Mouse (Mus musculus) ES-Bruce4 (cell line): Measurements from ENCODE around the gene Knstrn. TPM values are rescaled to one million over a fixed set of nuclear protein-coding genes. Genes with fewer than 3 reads are reported as not detected.

Source experiments
- H3K27ac ChIP-seq: 2 replicates; pipeline ENCODE4 v1.5.1; 2012; ENCODE audit warnings: low read length, inconsistent platforms; ENCODE audit not compliant: insufficient read depth
- H3K27me3 ChIP-seq: 2 replicates; pipeline ENCODE4 v1.6.1; 2012; ENCODE audit warnings: mild to moderate bottlenecking, low read length, inconsistent platforms; ENCODE audit not compliant: control insufficient read depth, poor library complexity, insufficient read depth, severe bottlenecking
- H3K36me3 ChIP-seq: 2 replicates; pipeline ENCODE4 v1.6.1; 2012; ENCODE audit warnings: inconsistent platforms, mild to moderate bottlenecking, low read length, moderate library complexity; ENCODE audit not compliant: control insufficient read depth, poor library complexity, insufficient read depth, severe bottlenecking
- H3K4me1 ChIP-seq: one replicate; pipeline ENCODE4 v1.8.1; 2011; ENCODE audit warnings: low read length; ENCODE audit not compliant: control insufficient read depth, insufficient read depth
- H3K4me3 ChIP-seq: 2 replicates; pipeline ENCODE4 v1.5.1; 2011; ENCODE audit warnings: low read depth, mild to moderate bottlenecking, low read length
- H3K9ac ChIP-seq: 2 replicates; pipeline ENCODE4 v1.6.1; 2012; ENCODE audit warnings: low read depth, mild to moderate bottlenecking, inconsistent platforms; ENCODE audit not compliant: poor library complexity, severe bottlenecking
- H3K9me3 ChIP-seq: replicated peaks from 2 replicates; pipeline ENCODE4 v1.6.1; 2012; ENCODE audit warnings: mild to moderate bottlenecking, low read length, inconsistent platforms; ENCODE audit not compliant: control insufficient read depth, poor library complexity, insufficient read depth, severe bottlenecking
- CTCF ChIP-seq: IDR thresholded peaks from one replicate; pipeline ENCODE4 v1.8.1; 2011; ENCODE audit warnings: low read depth, low read length
- EP300 ChIP-seq: IDR thresholded peaks from 2 replicates; pipeline ENCODE4 v1.6.1; 2011; ENCODE audit warnings: low read depth, low read length; ENCODE audit not compliant: insufficient read depth
- POLR2A ChIP-seq: IDR thresholded peaks from one replicate; pipeline ENCODE4 v1.8.1; 2011; ENCODE audit warnings: low read length; ENCODE audit not compliant: insufficient read depth
- polyA plus RNA-seq: library from polyadenylated mRNA; stranded (reverse); fragments of >200 nt; gene quantifications from 2 replicates; pipeline ENCODE4 v1.2.4, GENCODE M21; 2011; ENCODE audit warnings: low read depth; ENCODE audit not compliant: missing spikeins, insufficient read depth, insufficient read length

Knstrn gene
- polyA plus RNA-seq, 1 experiment: 119 TPM

DNA sequence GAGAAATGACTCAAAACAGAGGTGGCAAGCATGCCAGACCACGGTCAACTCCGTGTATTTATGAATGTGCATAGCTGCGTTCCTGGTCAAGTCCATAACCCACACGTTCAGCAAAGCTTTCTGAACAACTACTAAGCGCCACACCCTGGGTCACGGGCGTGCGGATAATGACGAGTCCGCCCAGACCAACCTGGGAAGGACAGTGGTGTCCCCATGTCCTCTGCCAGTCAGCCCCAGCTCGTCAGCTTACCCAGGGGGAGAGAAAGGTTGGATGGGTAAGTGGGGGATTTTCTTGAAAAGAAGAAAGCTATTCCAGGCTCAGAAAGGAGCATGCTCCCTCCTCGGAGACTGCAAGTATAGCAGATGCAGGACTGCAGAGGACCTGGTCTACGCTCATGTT, 73.6 kb downstream of the Knstrn start:
- TF ChIP-seq POLR2A (no peak), CTCF (no peak), EP300 (no peak)
- Histone ChIP-seq H3K4me1 (no peaks in the 10 kb centered on the region), H3K9me3 (no peaks in the 10 kb centered on the region), H3K36me3 (no peaks in the 10 kb centered on the region), H3K9ac (no peak overlapping the region), H3K27ac (no peak overlapping the region), H3K27me3 (no peaks in the 10 kb centered on the region), H3K4me3 (no peak overlapping the region)

DNA sequence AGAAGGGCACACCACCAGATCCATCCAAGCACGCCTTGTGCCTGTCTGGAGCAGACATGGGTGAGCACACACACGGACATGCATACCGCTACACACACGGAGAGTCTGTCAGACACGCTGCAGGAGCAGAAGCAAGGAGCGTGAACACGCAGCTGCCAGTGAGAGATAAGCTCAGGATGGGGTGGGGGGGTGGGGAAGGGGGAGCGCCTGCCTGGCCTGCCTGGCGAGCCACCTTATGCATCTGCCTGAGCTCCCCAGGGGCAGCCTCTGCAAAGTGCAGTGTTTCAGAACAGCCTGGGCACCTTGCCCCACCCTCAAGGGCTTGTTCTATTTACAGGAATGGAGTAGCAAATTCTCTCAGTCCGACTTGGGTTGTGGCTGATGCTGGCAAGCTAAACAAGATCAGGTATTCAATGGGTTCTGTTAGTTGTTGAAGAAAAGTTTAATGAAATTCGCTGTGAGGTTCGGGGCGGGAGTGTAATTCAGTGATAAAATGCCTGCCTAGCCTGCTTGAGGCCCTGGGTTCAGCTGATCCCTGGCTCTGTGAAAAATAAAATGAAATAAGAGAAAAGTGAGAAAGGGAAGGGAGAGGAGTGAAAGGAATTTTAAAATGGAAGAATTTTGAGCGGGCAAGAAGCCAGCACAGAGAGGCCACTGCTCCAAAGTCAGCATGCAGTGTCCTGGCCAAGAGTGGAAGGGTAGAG, 74.2 kb downstream of the Knstrn start:
- Histone ChIP-seq H3K27me3 (no peaks in the 10 kb centered on the region), H3K4me3 (no peak overlapping the region), H3K9ac (no peak overlapping the region), H3K4me1 (no peaks in the 10 kb centered on the region), H3K9me3 (no peaks in the 10 kb centered on the region), H3K27ac (no peak overlapping the region), H3K36me3 (no peaks in the 10 kb centered on the region)
- TF ChIP-seq EP300 (no peak), CTCF (no peak), POLR2A (no peak)

DNA sequence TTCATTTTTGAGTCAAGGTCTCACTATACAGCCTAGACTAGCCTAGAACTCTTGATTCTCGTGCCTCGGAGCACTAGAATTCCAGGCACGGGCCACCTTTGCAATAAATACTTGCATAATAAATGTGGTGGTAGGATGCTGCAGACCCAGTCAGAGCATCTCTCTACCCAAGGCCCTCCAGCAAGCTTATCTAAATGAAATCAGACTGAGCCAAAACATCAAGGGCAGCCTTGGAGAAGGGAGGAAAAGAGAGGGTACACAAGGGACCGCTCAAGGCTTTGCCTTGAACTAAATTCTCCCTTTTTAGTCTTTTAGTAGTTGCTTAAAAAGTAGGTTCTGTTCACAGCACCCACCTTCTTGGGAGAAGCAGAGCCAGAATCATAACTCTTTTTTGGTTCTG, 77.4 kb downstream of the Knstrn start:
- Histone ChIP-seq H3K9me3 (no peaks in the 10 kb centered on the region), H3K4me1 (no peaks in the 10 kb centered on the region), H3K27ac (no peak overlapping the region), H3K36me3 (no peaks in the 10 kb centered on the region), H3K4me3 (no peak overlapping the region), H3K27me3 (peaks cover 10% of the 10 kb centered on the region; the same call in 1 of the 2 replicates), H3K9ac (no peak overlapping the region)
- no peak for TF ChIP-seq POLR2A
- TF ChIP-seq CTCF: no peak
- TF ChIP-seq EP300: no peak

DNA sequence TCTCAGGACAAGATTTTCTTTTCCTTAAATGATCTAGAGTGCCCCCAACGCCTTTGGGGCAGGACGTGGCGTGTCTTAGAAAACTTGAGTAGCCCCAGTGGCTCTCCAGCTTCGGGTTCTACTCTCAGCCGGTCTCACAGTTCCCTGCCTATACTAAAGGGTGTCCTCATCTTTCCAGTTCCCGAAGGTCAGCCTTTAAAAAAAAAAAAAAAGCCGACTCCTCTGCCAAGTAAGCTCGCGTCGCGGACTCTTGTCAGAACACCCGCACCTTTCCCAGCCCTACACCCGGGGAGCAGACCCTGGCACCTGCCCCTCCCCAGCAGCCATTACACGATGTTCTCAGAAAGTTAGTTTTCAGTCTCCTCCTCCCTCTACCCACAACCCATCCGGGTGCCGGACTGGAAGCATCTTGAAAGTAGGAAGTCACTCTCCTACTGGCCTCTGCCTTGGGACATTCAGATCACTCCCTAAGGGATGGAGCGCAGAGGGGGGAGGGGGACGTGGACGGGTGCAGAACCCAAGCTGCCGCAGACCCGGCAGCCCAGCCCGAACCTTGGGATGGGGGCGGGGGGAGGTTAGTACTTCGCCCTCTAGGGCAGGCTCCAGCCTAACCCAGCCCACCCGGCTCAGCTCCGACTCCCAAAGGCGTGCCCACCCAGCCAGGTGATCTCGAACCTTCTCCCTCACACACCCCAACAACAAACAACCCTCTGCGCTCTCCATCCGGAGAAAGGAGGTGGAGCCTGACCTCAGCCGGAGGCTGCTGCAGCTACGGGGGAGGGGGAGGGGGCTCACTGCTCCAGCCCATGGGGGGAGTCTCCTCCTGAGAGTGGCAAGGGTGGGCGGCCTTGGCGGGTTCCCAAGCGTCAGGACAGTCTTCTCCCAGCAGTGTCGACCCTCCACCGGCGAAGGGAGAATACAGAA, 82.4 kb downstream of the Knstrn start:
- H3K4me3 ChIP-seq: peak overlapping the region; percentile 73
- peak overlapping the region; percentile 30 for H3K9ac ChIP-seq
- H3K4me1 ChIP-seq: no peaks in the 10 kb centered on the region
- no peak overlapping the region for H3K27ac ChIP-seq
- H3K9me3 ChIP-seq: no peaks in the 10 kb centered on the region
- H3K36me3 ChIP-seq: no peaks in the 10 kb centered on the region
- TF ChIP-seq POLR2A: no peak
- no peak for TF ChIP-seq CTCF
- no peak for TF ChIP-seq EP300
- peaks cover 12% of the 10 kb centered on the region; the same call in 1 of the 2 replicates for H3K27me3 ChIP-seq

DNA sequence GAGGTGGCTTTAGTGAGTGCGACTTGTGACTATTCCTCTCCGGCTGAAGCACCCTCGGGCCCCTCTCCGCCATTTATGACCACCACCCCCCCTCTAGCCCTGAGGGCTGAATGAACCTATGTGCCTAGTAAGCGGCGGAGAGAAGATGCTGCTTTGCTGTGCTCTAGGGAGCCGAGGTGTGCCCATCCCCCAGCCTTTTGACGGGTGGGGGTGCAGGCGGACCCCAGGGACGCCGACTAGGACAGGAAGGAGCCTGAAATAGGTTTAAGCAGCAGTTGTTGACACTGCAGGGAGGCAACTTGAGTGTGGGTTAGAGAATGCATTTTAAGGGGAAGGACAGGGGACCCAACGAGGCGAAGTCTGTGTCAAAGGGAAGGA, 83.1 kb downstream of the Knstrn start:
- Histone ChIP-seq H3K4me3 (peak overlapping the region; percentile 73), H3K36me3 (no peaks in the 10 kb centered on the region), H3K9me3 (no peaks in the 10 kb centered on the region), H3K27ac (no peak overlapping the region), H3K9ac (peak overlapping the region; percentile 30), H3K4me1 (no peaks in the 10 kb centered on the region), H3K27me3 (peaks cover 12% of the 10 kb centered on the region; the same call in 1 of the 2 replicates)
- TF ChIP-seq EP300 (no peak), POLR2A (no peak), CTCF (no peak)

DNA sequence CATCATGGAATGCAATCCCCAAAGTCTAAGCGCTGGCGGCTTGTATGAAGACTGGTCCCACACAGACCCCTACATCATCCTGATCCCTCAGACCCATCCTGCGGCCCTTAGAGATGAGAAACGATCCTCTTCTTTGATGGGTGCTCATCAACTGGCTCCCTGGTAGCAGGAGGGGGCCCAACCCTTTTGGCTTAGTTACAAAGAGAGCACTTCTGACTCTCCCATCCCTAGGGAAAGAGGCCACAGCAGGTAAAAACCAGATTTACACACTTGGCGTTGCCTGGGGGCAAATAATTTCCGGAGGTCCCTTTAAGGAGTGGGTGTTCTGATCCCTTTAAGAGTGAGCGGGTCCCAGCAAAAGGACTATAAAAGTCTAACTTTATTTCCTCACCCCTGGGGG, 83.6 kb downstream of the Knstrn start:
- H3K9me3 ChIP-seq: no peaks in the 10 kb centered on the region
- peaks cover 14% of the 10 kb centered on the region; the same call in 1 of the 2 replicates for H3K27me3 ChIP-seq
- H3K9ac ChIP-seq: no peak overlapping the region
- no peaks in the 10 kb centered on the region for H3K36me3 ChIP-seq
- peak overlapping the region; percentile 73; the same call in 1 of the 2 replicates for H3K4me3 ChIP-seq
- no peaks in the 10 kb centered on the region for H3K4me1 ChIP-seq
- H3K27ac ChIP-seq: no peak overlapping the region
- TF ChIP-seq POLR2A (no peak), CTCF (no peak), EP300 (no peak)
